Mouse (Mus musculus): ENCODE measurements around the gene Ccna1. TPM values are rescaled to one million over a fixed set of nuclear protein-coding genes. Genes with fewer than 3 reads are reported as not detected.

The Ccna1 gene
- total and polyA plus RNA-seq, 3 experiments: not detected

- H3K4me2 ChIP-seq (ENCODE audit: insufficient read depth, low read depth, poor library complexity, severe bottlenecking): no peak overlapping the region
- no peak for TF ChIP-seq POLR2AphosphoS2 (IDR thresholded peaks at IDR 0.05; ENCODE audit: low read depth, low read length)
- no peak for TF ChIP-seq IRF4 (IDR thresholded peaks at IDR 0.05; ENCODE audit: low read depth, low read length)
- no peak for TF ChIP-seq GABPA (IDR thresholded peaks at IDR 0.05; ENCODE audit: insufficient replicate concordance, low read depth, low read length)
- no peak for TF ChIP-seq ZMIZ1 (IDR thresholded peaks at IDR 0.05; ENCODE audit: low read depth, low read length)
- no peak for TF ChIP-seq CHD1 (IDR thresholded peaks at IDR 0.05; ENCODE audit: low read depth, low read length)
- TF ChIP-seq ETS1 (conservative IDR thresholded peaks at IDR 0.05; ENCODE audit: low read depth, low read length): no peak
- no peak for TF ChIP-seq CHD2 (IDR thresholded peaks at IDR 0.05; ENCODE audit: low read length)
- no peak for TF ChIP-seq TBP (conservative IDR thresholded peaks at IDR 0.05; ENCODE audit: low read depth, low read length)
- no peak for TF ChIP-seq MXI1 (IDR thresholded peaks at IDR 0.05; ENCODE audit: low read depth, low read length)
- TF ChIP-seq POLR2A (IDR thresholded peaks at IDR 0.05; ENCODE audit: low read depth, low read length): no peak
- no peak for TF ChIP-seq CTCF (conservative IDR thresholded peaks at IDR 0.05 in 1 of 2, IDR thresholded peaks at IDR 0.05 in 1 of 2; ENCODE audit: low read depth in 2 of 2, low read length in 2 of 2)
- TF ChIP-seq SMC3 (IDR thresholded peaks at IDR 0.05; ENCODE audit: low read depth, low read length): no peak
- no peak for TF ChIP-seq JUN (IDR thresholded peaks at IDR 0.05; ENCODE audit: insufficient read depth, low read depth, low read length)
- no peak for TF ChIP-seq RCOR1 (conservative IDR thresholded peaks at IDR 0.05; ENCODE audit: low read depth, low read length)
- no peak for TF ChIP-seq E2F4 (IDR thresholded peaks at IDR 0.05; ENCODE audit: insufficient replicate concordance, low read depth, low read length)
- H3K27me3 ChIP-seq (replicated peaks): peaks cover 3% of the 10 kb centered on the region
- no peak overlapping the region for H3K27ac ChIP-seq (ENCODE audit: insufficient read depth, low read depth)
- no peaks in the 10 kb centered on the region for H3K79me2 ChIP-seq (replicated peaks; ENCODE audit: control insufficient read depth, extremely low read depth, insufficient read depth, poor library complexity, severe bottlenecking)
- no peaks in the 10 kb centered on the region for H3K9me3 ChIP-seq (replicated peaks; ENCODE audit: low read length)
- H3K9ac ChIP-seq (ENCODE audit: insufficient read depth, low read depth): no peak overlapping the region
- H3K4me1 ChIP-seq (ENCODE audit: control insufficient read depth in 1 of 2, insufficient read depth in 2 of 2): no peaks in the 10 kb centered on the region
- H3K4me3 ChIP-seq (replicated peaks in 1 of 3; ENCODE audit: low read depth in 2 of 3, low read length in 2 of 3, poor library complexity in 1 of 3): no peak overlapping the region
- in situ Hi-C loops (cut with MboI; ENCODE audit: low pct_ligation_motif_present, low pct_unique_long_range_greater_than_20kb, low sequenced_read_pairs) (no loop called here), dilution Hi-C loops (cut with MboI; ENCODE audit: extremely low pct_ligation_motif_present, extremely low pct_unique_long_range_greater_than_20kb, low sequenced_read_pairs) (no loop called here)
- DNase-seq (ENCODE audit: extremely low read depth): no peak
- H3K36me3 ChIP-seq (replicated peaks in 1 of 2; ENCODE audit: control insufficient read depth in 1 of 2, insufficient read depth in 1 of 2, low read length in 1 of 2): no peaks in the 10 kb centered on the region
These were observed 32.0 kb downstream of the Ccna1 start for GRCm38 (mm10) chr3:55023347-55023746.

- Histone ChIP-seq H3K4me1 (ENCODE audit: control insufficient read depth in 1 of 2, insufficient read depth in 2 of 2) (no peaks in the 10 kb centered on the region), H3K36me3 (replicated peaks in 1 of 2; ENCODE audit: control insufficient read depth in 1 of 2, insufficient read depth in 1 of 2, low read length in 1 of 2) (no peaks in the 10 kb centered on the region), H3K79me2 (replicated peaks; ENCODE audit: control insufficient read depth, extremely low read depth, insufficient read depth, poor library complexity, severe bottlenecking) (no peaks in the 10 kb centered on the region), H3K27ac (ENCODE audit: insufficient read depth, low read depth) (no peak overlapping the region), H3K9ac (ENCODE audit: insufficient read depth, low read depth) (no peak overlapping the region), H3K4me2 (ENCODE audit: insufficient read depth, low read depth, poor library complexity, severe bottlenecking) (no peak overlapping the region), H3K9me3 (replicated peaks; ENCODE audit: low read length) (no peaks in the 10 kb centered on the region), H3K27me3 (replicated peaks) (peaks cover 3% of the 10 kb centered on the region), H3K4me3 (replicated peaks in 1 of 3; ENCODE audit: low read depth in 2 of 3, low read length in 2 of 3, poor library complexity in 1 of 3) (no peak overlapping the region)
- dilution Hi-C loops (cut with MboI; ENCODE audit: extremely low pct_ligation_motif_present, extremely low pct_unique_long_range_greater_than_20kb, low sequenced_read_pairs) (no loop called here), in situ Hi-C loops (cut with MboI; ENCODE audit: low pct_ligation_motif_present, low pct_unique_long_range_greater_than_20kb, low sequenced_read_pairs) (no loop called here)
- TF ChIP-seq JUND (conservative IDR thresholded peaks at IDR 0.05; ENCODE audit: low read depth, low read length) (no peak), USF2 (conservative IDR thresholded peaks at IDR 0.05; ENCODE audit: low read depth, low read length) (no peak), TBP (conservative IDR thresholded peaks at IDR 0.05; ENCODE audit: low read depth, low read length) (no peak), USF1 (IDR thresholded peaks at IDR 0.05; ENCODE audit: low read depth, low read length) (no peak), POLR2A (IDR thresholded peaks at IDR 0.05; ENCODE audit: low read depth, low read length) (no peak), GABPA (IDR thresholded peaks at IDR 0.05; ENCODE audit: insufficient replicate concordance, low read depth, low read length) (no peak), BHLHE40 (IDR thresholded peaks at IDR 0.05; ENCODE audit: low read depth, low read length) (no peak), NRF1 (IDR thresholded peaks at IDR 0.05; ENCODE audit: low read depth, low read length) (no peak)
- DNase-seq (ENCODE audit: extremely low read depth): no peak
These were observed 33.1 kb downstream of the Ccna1 start for GRCm38 (mm10) chr3:55022247-55022646.

Data from CH12.LX (cell line).